12 mouse cellular contexts compared by ENCODE assay signal in genomic region chr10:58231088-58231487, GRCm38 (mm10). TPM values are rescaled to one million over a fixed set of nuclear protein-coding genes. Genes with fewer than 3 reads are reported as not detected.
DNase-seq lines count a peak whose midpoint lies in the region; ATAC-seq and TF ChIP-seq lines count a peak whose summit lies in the region.
"Not testable (repeated sequence)": the region's sequence is repeated elsewhere in the genome, so short reads cannot be mapped to it uniquely, and the experiment has no call there.
"Had no signal": no experiment of that assay in that cellular context is flagged by ENCODE, and none has a peak within 500 bp of the region (broad histone marks: within the 10 kb centered on the region; RNA-seq: fewer than 3 reads in every experiment).

No protein-coding gene starts in this region.

- H3K4me2 ChIP-seq in kidney, embryonic 16.5 days (replicated peaks; ENCODE audit: low read depth, low read length); liver, postnatal 0 days (ENCODE audit: low read depth, low read length); midbrain, embryonic 16.5 days (ENCODE audit: low read length); stomach, embryonic 14.5 days (replicated peaks; ENCODE audit: low read depth, low read length): not testable (repeated sequence)

- H3K9ac ChIP-seq in kidney, embryonic 16.5 days (replicated peaks; ENCODE audit: low read length); liver, postnatal 0 days (replicated peaks); midbrain, embryonic 16.5 days (ENCODE audit: low read depth, low read length); stomach, embryonic 14.5 days (replicated peaks; ENCODE audit: low read depth, low read length): not testable (repeated sequence)

- H3K4me1 ChIP-seq in kidney, embryonic 16.5 days (ENCODE audit: insufficient read depth, low read length); liver, postnatal 0 days (ENCODE audit: insufficient read depth); midbrain, embryonic 16.5 days (ENCODE audit: control insufficient read depth, insufficient read depth, low read length); stomach, embryonic 14.5 days (ENCODE audit: control insufficient read depth, insufficient read depth, low read length): not testable (repeated sequence)

- DNase-seq in 3134 (ENCODE audit: extremely low read depth, insufficient read length, low spot score), result peak; percentile 40
- DNase-seq in cerebellum, postnatal 4 days (ENCODE audit: low spot score in 2 of 2), result peak; percentile 53 to 67
- peak; percentile 59 to 62 for DNase-seq in gastrocnemius, adult 8-10 months (ENCODE audit: low spot score in 2 of 2)
- peak; percentile 69 for DNase-seq in heart, postnatal 25 days (ENCODE audit: low spot score)
- DNase-seq in liver, postnatal 0 days, result peak; percentile 29

- not testable (repeated sequence) for TF ChIP-seq CTCF in liver, postnatal 0 days (IDR thresholded peaks at IDR 0.05; ENCODE audit: low read depth)

- H3K27me3 ChIP-seq in kidney, embryonic 16.5 days (ENCODE audit: insufficient read depth, low read length); liver, postnatal 0 days (ENCODE audit: insufficient read depth, low read length); midbrain, embryonic 16.5 days (ENCODE audit: control insufficient read depth, insufficient read depth, low read depth, low read length); stomach, embryonic 14.5 days (ENCODE audit: control insufficient read depth, insufficient read depth, low read length): not testable (repeated sequence)

- TF ChIP-seq EP300 in liver, postnatal 0 days (IDR thresholded peaks at IDR 0.05; ENCODE audit: low read depth), result not testable (repeated sequence)

- WGBS in kidney, embryonic 16.5 days, result 85% methylated on average over 5 of the region's 7 CpGs
- 78% methylated on average over 5 of the region's 7 CpGs for whole genome bisulfite sequencing in liver, postnatal 0 days (ENCODE audit: insufficient replicate concordance)
- WGBS in midbrain, embryonic 16.5 days, result 80% methylated on average over 5 of the region's 7 CpGs
- WGBS in stomach, embryonic 14.5 days, result 77% methylated on average over 5 of the region's 7 CpGs

- peak; percentile 40 for ATAC-seq in kidney, embryonic 16.5 days (ENCODE audit: low FRiP score, low TSS enrichment)
- peak; percentile 20; the same call in 1 of the 2 replicates for ATAC-seq in liver, postnatal 0 days
- ATAC-seq in midbrain, embryonic 16.5 days, result peak; percentile 34
- ATAC-seq in stomach, embryonic 14.5 days (ENCODE audit: insufficient number of reproducible peaks, insufficient read depth, low FRiP score, low read depth), result peak; percentile 42

- peaks cover 19% of the 10 kb centered on the region for H3K9me3 ChIP-seq in kidney, embryonic 16.5 days (ENCODE audit: low read length)
- H3K9me3 ChIP-seq in liver, postnatal 0 days (ENCODE audit: low read length); midbrain, embryonic 16.5 days (replicated peaks; ENCODE audit: control insufficient read depth, low read length, poor library complexity, severe bottlenecking); stomach, embryonic 14.5 days (ENCODE audit: control insufficient read depth, low read depth, low read length): not testable (repeated sequence)

- intact Hi-C loops in heart, postnatal 25 days (cut with DNase I), result not testable (repeated sequence)

- H3K4me3 ChIP-seq in kidney, embryonic 16.5 days (ENCODE audit: low read length); liver, postnatal 0 days (ENCODE audit: low read depth, low read length); midbrain, embryonic 16.5 days (ENCODE audit: low read depth, low read length); stomach, embryonic 14.5 days (ENCODE audit: low read depth, low read length): not testable (repeated sequence)

- not testable (repeated sequence) for H3K36me3 ChIP-seq in kidney, embryonic 16.5 days (ENCODE audit: insufficient read depth, low read length); liver, postnatal 0 days (replicated peaks; ENCODE audit: insufficient read depth, low read length); midbrain, embryonic 16.5 days (ENCODE audit: control insufficient read depth, insufficient read depth, low read length); stomach, embryonic 14.5 days (ENCODE audit: control insufficient read depth, insufficient read depth, low read length)

- H3K27ac ChIP-seq in kidney, embryonic 16.5 days (ENCODE audit: low read length); liver, postnatal 0 days (ENCODE audit: low read depth); midbrain, embryonic 16.5 days (ENCODE audit: low read length); stomach, embryonic 14.5 days (ENCODE audit: low read length): not testable (repeated sequence)

RNA-seq across cellular contexts. Expression of gene Duxf3, which starts 1.4 kb away (rescaled TPM):
- total RNA-seq in gastrocnemius, adult 8-10 months (2022), result not detected
- total RNA-seq in heart, postnatal 25 days (2021), result not detected
- polyA plus RNA-seq in kidney, embryonic 16.5 days (2015; fragmentation: Nextera tagmentation; extraction: Ambion mirVana), result not detected in 2 replicates
- not detected in 2 replicates for polyA plus RNA-seq in liver, postnatal 0 days (2015; fragmentation: Nextera tagmentation; extraction: Ambion mirVana)
- polyA plus RNA-seq in midbrain, embryonic 16.5 days (2015; fragmentation: Nextera tagmentation; extraction: Ambion mirVana), result not detected in 2 replicates
- not detected in 2 replicates for polyA plus RNA-seq in stomach, embryonic 14.5 days (2014; fragmentation: Nextera tagmentation; extraction: Ambion mirVana)
- total RNA-seq: common myeloid progenitor, adult 5-6 weeks; layer of hippocampus, postnatal 14 days had no signal
- polyA plus RNA-seq: liver, embryonic 16.5 days; small intestine, adult 2 months had no signal

RNA-seq across cellular contexts. Expression of gene Gm4981, which starts 5.4 kb away (rescaled TPM):
- not detected for total RNA-seq in gastrocnemius, adult 8-10 months (2022)
- not detected for total RNA-seq in heart, postnatal 25 days (2021)
- polyA plus RNA-seq in kidney, embryonic 16.5 days (2015; fragmentation: Nextera tagmentation; extraction: Ambion mirVana), result not detected in 2 replicates
- polyA plus RNA-seq in liver, postnatal 0 days (2015; fragmentation: Nextera tagmentation; extraction: Ambion mirVana), result not detected in 2 replicates
- polyA plus RNA-seq in midbrain, embryonic 16.5 days (2015; fragmentation: Nextera tagmentation; extraction: Ambion mirVana), result not detected in 2 replicates
- not detected in 2 replicates for polyA plus RNA-seq in stomach, embryonic 14.5 days (2014; fragmentation: Nextera tagmentation; extraction: Ambion mirVana)
- total RNA-seq: common myeloid progenitor, adult 5-6 weeks had no signal
- polyA plus RNA-seq: liver, embryonic 16.5 days; small intestine, adult 2 months had no signal

RNA-seq across cellular contexts. Expression of gene AW822073, which starts 6.4 kb away (rescaled TPM):
- total RNA-seq in gastrocnemius, adult 8-10 months (2022), result not detected
- not detected for total RNA-seq in heart, postnatal 25 days (2021)
- not detected in 2 replicates for polyA plus RNA-seq in kidney, embryonic 16.5 days (2015; fragmentation: Nextera tagmentation; extraction: Ambion mirVana)
- not detected in 2 replicates for polyA plus RNA-seq in liver, postnatal 0 days (2015; fragmentation: Nextera tagmentation; extraction: Ambion mirVana)
- not detected in 2 replicates for polyA plus RNA-seq in midbrain, embryonic 16.5 days (2015; fragmentation: Nextera tagmentation; extraction: Ambion mirVana)
- not detected in 2 replicates for polyA plus RNA-seq in stomach, embryonic 14.5 days (2014; fragmentation: Nextera tagmentation; extraction: Ambion mirVana)
- total RNA-seq: common myeloid progenitor, adult 5-6 weeks; layer of hippocampus, postnatal 14 days had no signal
- polyA plus RNA-seq: liver, embryonic 16.5 days; small intestine, adult 2 months had no signal

RNA-seq across cellular contexts. Expression of gene Gcc2, which starts 24.2 kb away (rescaled TPM):
- total RNA-seq in gastrocnemius, adult 8-10 months (2022), result 10 to 100 TPM; 23.7 to 39.7 (median 29.2) TPM
- 10 to 100 TPM; 28.5 to 33.6 TPM for total RNA-seq in heart, postnatal 25 days (2021)
- 48.8 and 49.3 TPM in 2 replicates for polyA plus RNA-seq in kidney, embryonic 16.5 days (2015; fragmentation: Nextera tagmentation; extraction: Ambion mirVana)
- 31.7 and 34.0 TPM in 2 replicates for polyA plus RNA-seq in liver, postnatal 0 days (2015; fragmentation: Nextera tagmentation; extraction: Ambion mirVana)
- polyA plus RNA-seq in midbrain, embryonic 16.5 days (2015; fragmentation: Nextera tagmentation; extraction: Ambion mirVana), result 79.5 and 90.5 TPM in 2 replicates
- 71.4 and 75.8 TPM in 2 replicates for polyA plus RNA-seq in stomach, embryonic 14.5 days (2014; fragmentation: Nextera tagmentation; extraction: Ambion mirVana)
